Mouse (Mus musculus): Measurements from ENCODE around the gene Lrrc58. TPM values are rescaled to one million over a fixed set of nuclear protein-coding genes. Genes with fewer than 3 reads are reported as not detected.

Gene Lrrc58
- total RNA-seq, 2 experiments from 2014 or later: 89.1 to 116 TPM

DNA sequence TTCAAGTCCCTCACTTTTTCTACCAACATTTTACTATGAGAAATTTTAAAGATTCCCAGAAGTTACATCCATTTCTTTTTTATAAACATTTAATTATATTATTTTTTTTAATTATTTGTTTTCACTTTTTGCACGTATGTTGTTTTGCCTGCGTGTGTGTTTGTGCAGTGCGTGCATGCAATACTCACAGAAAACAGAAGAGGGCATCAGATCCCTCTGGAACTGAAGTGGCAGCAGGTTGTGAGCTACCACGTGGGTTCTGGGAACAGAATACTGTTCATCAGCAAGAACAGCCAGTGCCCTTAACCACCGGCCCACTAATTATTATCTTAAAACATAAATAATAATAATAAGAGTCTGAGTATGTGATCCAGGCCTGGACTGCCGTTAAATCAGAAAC is 50.8 kb downstream of the Lrrc58 start:
- no peak for DNase-seq
- intact Hi-C loops (cut with DNase I): no loop called here

GRCm38 (mm10) chr16:37920842-37921409 is 52.7 kb downstream of the Lrrc58 start:
- DNase-seq: no peak
- intact Hi-C loops (cut with DNase I): no loop called here

- intact Hi-C loops (cut with DNase I): no loop called here
- no peak for DNase-seq
These were observed 57.9 kb downstream of the Lrrc58 start for GRCm38 (mm10) chr16:37926087-37926486.

- DNase-seq: no peak
- intact Hi-C loops (cut with DNase I): no loop called here
These were observed 58.9 kb downstream of the Lrrc58 start for GRCm38 (mm10) chr16:37927117-37927516.

- DNase-seq: no peak
- intact Hi-C loops (cut with DNase I): no loop called here
These were observed 60.8 kb downstream of the Lrrc58 start for GRCm38 (mm10) chr16:37929006-37929405.

- intact Hi-C loops (cut with DNase I): no loop called here
- DNase-seq: no peak
These were observed 61.4 kb downstream of the Lrrc58 start for GRCm38 (mm10) chr16:37929626-37930025.

- no peak for DNase-seq
- intact Hi-C loops (cut with DNase I): no loop called here
These were observed 66.7 kb downstream of the Lrrc58 start for GRCm38 (mm10) chr16:37934932-37935331.

DNA sequence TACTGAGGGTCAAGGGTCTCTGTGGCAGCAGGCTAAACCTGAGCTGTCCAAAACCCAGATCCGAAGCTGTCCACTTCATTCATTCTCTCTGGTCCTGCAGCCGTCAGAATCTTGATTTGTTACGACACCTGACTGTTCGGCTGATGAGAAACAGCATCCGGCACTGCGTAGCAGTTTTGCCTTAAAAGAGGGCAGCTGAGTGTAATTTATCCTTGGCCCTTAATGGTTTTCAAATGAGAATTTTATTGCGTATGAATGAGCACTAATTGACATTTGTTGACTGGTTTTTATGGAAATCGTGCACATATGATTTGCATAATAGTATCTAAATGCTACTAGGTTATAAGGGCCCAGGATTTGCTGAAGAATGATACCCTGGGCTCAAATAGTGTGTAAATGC is 69.1 kb downstream of the Lrrc58 start:
- no peak for DNase-seq
- intact Hi-C loops (cut with DNase I): no loop called here

Other genes with a start within 250 kb of the Lrrc58 start
- gene Ndufb4, start 213.9 kb upstream of the Lrrc58 start, total RNA-seq (2021): 100 to 1,000 TPM; 124 to 128 TPM
- gene Fstl1, start 91.5 kb upstream of the Lrrc58 start, total RNA-seq (2021): 100 to 1,000 TPM; 352 to 420 TPM
- under 1 TPM in 1 of 2 experiments, not detected in 1; 0.45 TPM for gene Gm36028, start 7.2 kb upstream of the Lrrc58 start, total RNA-seq (2021)
- under 1 TPM; 0.07 to 0.14 TPM for gene Gpr156, start 48.1 kb downstream of the Lrrc58 start, total RNA-seq (2021)
- gene Gsk3b, start 220.6 kb downstream of the Lrrc58 start, total RNA-seq (2021): 10 to 100 TPM; 68.7 to 69.9 TPM